In genomic region chr13:73446494-73446893, GRCm38 (mm10) we compare ENCODE assay signal across 7 mouse cellular contexts. TPM values are rescaled to one million over a fixed set of nuclear protein-coding genes. Genes with fewer than 3 reads are reported as not detected.
DNase-seq lines count a peak whose midpoint lies in the region; ATAC-seq and TF ChIP-seq lines count a peak whose summit lies in the region.

No protein-coding gene starts in this region.

- no peaks in the 10 kb centered on the region for H3K9me3 ChIP-seq in forebrain, embryonic 15.5 days

- peak; percentile 21 to 35 for DNase-seq in kidney, postnatal 4 days
- DNase-seq in kidney, adult 18-20 months: no peak
- DNase-seq in liver: peak; percentile 38
- DNase-seq in layer of hippocampus, adult 9-11 months: no peak
- no peak for DNase-seq in spleen, adult 18-20 months

- no peak for TF ChIP-seq POLR2A in myocyte (IDR thresholded peaks at IDR 0.05; ENCODE audit: insufficient read length, low read depth)

- 45% methylated on average over 4 of the region's 4 CpGs for WGBS in forebrain, embryonic 15.5 days

- H3K4me1 ChIP-seq in forebrain, embryonic 15.5 days: peaks cover 11% of the 10 kb centered on the region

- no peaks in the 10 kb centered on the region for H3K79me2 ChIP-seq in myocyte (ENCODE audit: control insufficient read depth, insufficient read depth)

- no peak overlapping the region for H3K9ac ChIP-seq in forebrain, embryonic 15.5 days (replicated peaks)

- H3ac ChIP-seq in myocyte (ENCODE audit: control insufficient read depth, insufficient read length): no peak overlapping the region

- ATAC-seq in forebrain, embryonic 15.5 days (replicated peaks): peak; percentile 82

- H3K36me3 ChIP-seq in forebrain, embryonic 15.5 days: no peaks in the 10 kb centered on the region
- H3K36me3 ChIP-seq in myocyte (ENCODE audit: control insufficient read depth, insufficient read depth): no peaks in the 10 kb centered on the region

- H3K27ac ChIP-seq in forebrain, embryonic 15.5 days (replicated peaks): peak overlapping the region; percentile 61

- no peaks in the 10 kb centered on the region for H3K27me3 ChIP-seq in forebrain, embryonic 15.5 days
- H3K27me3 ChIP-seq in myocyte (ENCODE audit: control insufficient read depth, insufficient read depth, insufficient read length): no peaks in the 10 kb centered on the region

- no peak overlapping the region for H3K4me3 ChIP-seq in forebrain, embryonic 15.5 days
- H3K4me3 ChIP-seq in myocyte: no peak overlapping the region

- H3K4me2 ChIP-seq in forebrain, embryonic 15.5 days (replicated peaks): no peak overlapping the region
- H3K4me2 ChIP-seq in myocyte (ENCODE audit: low read depth): peak overlapping the region; percentile 67

TF ChIP-seq in myocyte, 11 proteins besides CTCF, POLR2A, EP300 and RAD21:
- TF ChIP-seq USF1 (IDR thresholded peaks at IDR 0.05; ENCODE audit: low read depth) (no peak), MYOD1 (IDR thresholded peaks at IDR 0.05; ENCODE audit: control insufficient read depth in 1 of 3, insufficient read length in 2 of 3, low read depth in 2 of 3) (no peak), E2F4 (IDR thresholded peaks at IDR 0.05; ENCODE audit: insufficient read depth) (no peak), SRF (IDR thresholded peaks at IDR 0.05; ENCODE audit: control insufficient read depth, insufficient read length, low read depth) (no peak), POLR2AphosphoS2 (IDR thresholded peaks at IDR 0.05; ENCODE audit: insufficient read length, low read depth) (no peak), MAX (IDR thresholded peaks at IDR 0.05; ENCODE audit: low read depth) (no peak), CEBPB (IDR thresholded peaks at IDR 0.05; ENCODE audit: insufficient read depth, poor library complexity, severe bottlenecking) (no peak), TCF12 (IDR thresholded peaks at IDR 0.05; ENCODE audit: insufficient read depth, poor library complexity, severe bottlenecking) (no peak), MYOG (IDR thresholded peaks at IDR 0.05; ENCODE audit: control insufficient read depth in 1 of 3, insufficient read depth in 1 of 3, insufficient read length in 2 of 3, low read depth in 2 of 3) (no peak), TCF3 (IDR thresholded peaks at IDR 0.05; ENCODE audit: insufficient read length, low read depth) (no peak), REST (IDR thresholded peaks at IDR 0.05; ENCODE audit: insufficient read depth, insufficient read length) (no peak)

RNA-seq across cellular contexts. Expression of gene Lpcat1, which starts 20.5 kb away (rescaled TPM):
- polyA plus RNA-seq in forebrain, embryonic 15.5 days (2015; fragmentation: Nextera tagmentation; extraction: Ambion mirVana): 61.4 and 62.1 TPM in 2 replicates
- polyA plus RNA-seq in myocyte (2012; fragmentation: generic; extraction: Trizol): 10.1 TPM

Comparison
In these comparisons a context has a peak if more than half of its experiments do, and no peak if none do; other contexts are left out.
1. DNase-seq: peak in kidney, postnatal 4 days (2 of 2) and liver (single experiment); none in kidney, adult 18-20 months (single experiment), layer of hippocampus, adult 9-11 months (single experiment) and spleen, adult 18-20 months (0 of 2).